Mouse (Mus musculus) spleen, adult 2 months (tissue): Measurements from ENCODE around the gene Madd.

ENCODE experiments used
- CTCF ChIP-seq: fragments of 200-500 bp; IDR thresholded peaks from 2 replicates; pipeline ENCODE4 v1.5.1; 2011; ENCODE audit warnings: mild to moderate bottlenecking, inconsistent platforms; ENCODE audit not compliant: insufficient read depth, insufficient read length, insufficient replicate concordance; ENCODE audit errors: extremely low read depth
- POLR2A ChIP-seq: fragments of 200-500 bp; IDR thresholded peaks from 2 replicates; pipeline ENCODE4 v1.6.1; 2011; ENCODE audit warnings: low read depth, low read length, inconsistent platforms

- TF ChIP-seq POLR2A: no peak
- TF ChIP-seq CTCF: no peak
Observed at GRCm38 (mm10) chr2:91175490-91175889, 8.1 kb downstream of the Madd start.
